ENCODE assay signal across 14 mouse cellular contexts in the genomic region with DNA sequence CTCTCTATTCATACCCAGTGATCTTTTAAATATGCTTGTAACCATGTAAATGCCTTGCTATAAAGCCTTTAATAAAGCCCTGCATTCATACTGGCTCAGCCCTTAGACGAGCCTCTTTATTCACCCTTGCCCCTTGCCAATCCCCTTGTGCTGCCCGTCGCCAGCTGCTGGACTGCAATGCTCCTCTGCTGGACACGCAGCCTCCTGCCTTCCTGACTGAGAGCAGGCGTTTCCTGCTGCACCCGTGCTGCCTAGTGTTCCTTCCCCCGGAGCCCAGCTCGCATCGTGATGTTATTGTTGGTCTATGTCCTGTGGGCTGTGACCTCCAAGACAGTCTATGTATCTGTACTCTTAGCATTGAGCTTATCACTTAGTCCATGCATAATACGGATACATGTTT. TPM values are rescaled to one million over a fixed set of nuclear protein-coding genes. Genes with fewer than 3 reads are reported as not detected.
DNase-seq lines count a peak whose midpoint lies in the region; ATAC-seq and TF ChIP-seq lines count a peak whose summit lies in the region.
"Had no signal": no experiment of that assay in that cellular context is flagged by ENCODE, and none has a peak within 500 bp of the region (broad histone marks: within the 10 kb centered on the region; RNA-seq: fewer than 3 reads in every experiment).

No protein-coding gene starts in this region.

- H3K9ac ChIP-seq in hindbrain, embryonic 11.5 days (ENCODE audit: low read depth, low read length), result no peak overlapping the region
- H3K9ac ChIP-seq in hindbrain, embryonic 12.5 days, result no peak overlapping the region; the same call in 1 of the 2 replicates
- no peak overlapping the region for H3K9ac ChIP-seq in lung, postnatal 0 days (replicated peaks; ENCODE audit: low read depth)
- no peak overlapping the region for H3K9ac ChIP-seq in midbrain, embryonic 14.5 days (replicated peaks; ENCODE audit: low read length)
- H3K9ac ChIP-seq: embryonic facial prominence, embryonic 12.5 days; neural tube, embryonic 13.5 days had no signal

- no peak overlapping the region for H3K4me3 ChIP-seq in hindbrain, embryonic 11.5 days (ENCODE audit: low read depth, low read length)
- no peak overlapping the region for H3K4me3 ChIP-seq in hindbrain, embryonic 12.5 days
- no peak overlapping the region for H3K4me3 ChIP-seq in lung, postnatal 0 days (ENCODE audit: low read depth, low read length)
- no peak overlapping the region for H3K4me3 ChIP-seq in midbrain, embryonic 14.5 days (replicated peaks; ENCODE audit: low read depth, low read length)
- H3K4me3 ChIP-seq: embryonic facial prominence, embryonic 12.5 days; layer of hippocampus, adult 2 months; neural tube, embryonic 13.5 days had no signal

- 70% methylated on average over 10 of the region's 10 CpGs for WGBS in hindbrain, embryonic 11.5 days
- 68% methylated on average over 10 of the region's 10 CpGs for WGBS in hindbrain, embryonic 12.5 days
- 51% methylated on average over 10 of the region's 10 CpGs for WGBS in lung, postnatal 0 days
- WGBS in midbrain, embryonic 14.5 days, result 33% methylated on average over 10 of the region's 10 CpGs

- H3K27ac ChIP-seq in hindbrain, embryonic 11.5 days (ENCODE audit: low read depth, low read length), result no peak overlapping the region
- no peak overlapping the region for H3K27ac ChIP-seq in hindbrain, embryonic 12.5 days
- H3K27ac ChIP-seq in lung, postnatal 0 days (ENCODE audit: low read length), result no peak overlapping the region
- no peak overlapping the region for H3K27ac ChIP-seq in midbrain, embryonic 14.5 days (replicated peaks; ENCODE audit: low read depth, low read length)
- H3K27ac ChIP-seq: embryonic facial prominence, embryonic 12.5 days; layer of hippocampus, adult 2 months; neural tube, embryonic 13.5 days had no signal

- ATAC-seq in hindbrain, embryonic 11.5 days (ENCODE audit: low FRiP score), result 0 out of 2 replicates have a peak, but pooled peaks have one; percentile 10
- no peak for ATAC-seq in hindbrain, embryonic 12.5 days (ENCODE audit: low FRiP score)
- peak; percentile 58 for ATAC-seq in lung, postnatal 0 days
- ATAC-seq in midbrain, embryonic 14.5 days (ENCODE audit: low FRiP score, low TSS enrichment), result no peak; the same call in 1 of the 2 replicates
- ATAC-seq: Patski had no signal

- H3K4me1 ChIP-seq in hindbrain, embryonic 11.5 days (replicated peaks; ENCODE audit: control insufficient read depth, insufficient read depth, low read length), result no peaks in the 10 kb centered on the region
- peaks cover 3% of the 10 kb centered on the region for H3K4me1 ChIP-seq in hindbrain, embryonic 12.5 days
- H3K4me1 ChIP-seq in lung, postnatal 0 days (ENCODE audit: insufficient read depth, low read depth, low read length), result no peaks in the 10 kb centered on the region
- 0 out of 2 replicates have a peak, but pooled peaks cover 4% of the 10 kb centered on the region for H3K4me1 ChIP-seq in midbrain, embryonic 14.5 days (ENCODE audit: control insufficient read depth, insufficient read depth, low read length)
- H3K4me1 ChIP-seq: embryonic facial prominence, embryonic 12.5 days had no signal

- H3K36me3 ChIP-seq in hindbrain, embryonic 11.5 days (ENCODE audit: control insufficient read depth, insufficient read depth, low read length), result peaks cover 4% of the 10 kb centered on the region; the same call in 1 of the 2 replicates
- H3K36me3 ChIP-seq in hindbrain, embryonic 12.5 days, result peaks cover 34% of the 10 kb centered on the region
- no peaks in the 10 kb centered on the region for H3K36me3 ChIP-seq in lung, postnatal 0 days (ENCODE audit: insufficient read depth, low read length)
- H3K36me3 ChIP-seq in midbrain, embryonic 14.5 days (ENCODE audit: control insufficient read depth, insufficient read depth, low read length), result peaks cover 23% of the 10 kb centered on the region

- no peak overlapping the region for H3K4me2 ChIP-seq in hindbrain, embryonic 11.5 days (replicated peaks; ENCODE audit: low read depth, low read length)
- H3K4me2 ChIP-seq in hindbrain, embryonic 12.5 days (replicated peaks), result no peak overlapping the region
- no peak overlapping the region for H3K4me2 ChIP-seq in lung, postnatal 0 days (replicated peaks; ENCODE audit: low read depth, low read length)
- no peak overlapping the region for H3K4me2 ChIP-seq in midbrain, embryonic 14.5 days (ENCODE audit: low read length)
- H3K4me2 ChIP-seq: embryonic facial prominence, embryonic 12.5 days; neural tube, embryonic 13.5 days had no signal

- no peak for DNase-seq in hindbrain, embryonic 11.5 days (ENCODE audit: low spot score)
- peak; percentile 25 for DNase-seq in lung, postnatal 0 days (ENCODE audit: low spot score)
- no peak for DNase-seq in lung, adult 18-20 months
- peak; percentile 17 for DNase-seq in heart, postnatal 4 days
- DNase-seq in midbrain, embryonic 14.5 days, result peak; percentile 47
- DNase-seq in Muller cell, postnatal 12 days (ENCODE audit: inconsistent ontology term), result no peak
- no peak for DNase-seq in cerebellum, adult 11-12 months
- DNase-seq: thymus, adult 2 months had no signal

- H3K27me3 ChIP-seq in hindbrain, embryonic 11.5 days (ENCODE audit: control insufficient read depth, insufficient read depth, low read length), result no peaks in the 10 kb centered on the region
- H3K27me3 ChIP-seq in hindbrain, embryonic 12.5 days, result no peaks in the 10 kb centered on the region
- H3K27me3 ChIP-seq in lung, postnatal 0 days (replicated peaks; ENCODE audit: insufficient read depth, low read length), result no peaks in the 10 kb centered on the region
- H3K27me3 ChIP-seq in midbrain, embryonic 14.5 days (ENCODE audit: control insufficient read depth, insufficient read depth, low read length), result no peaks in the 10 kb centered on the region
- H3K27me3 ChIP-seq: CH12.LX; embryonic facial prominence, embryonic 12.5 days; neural tube, embryonic 13.5 days; Patski had no signal

- TF ChIP-seq EP300 in lung, postnatal 0 days (IDR thresholded peaks at IDR 0.05), result no peak

- no peaks in the 10 kb centered on the region for H3K9me3 ChIP-seq in hindbrain, embryonic 11.5 days (ENCODE audit: control insufficient read depth, low read length)
- no peaks in the 10 kb centered on the region for H3K9me3 ChIP-seq in hindbrain, embryonic 12.5 days (replicated peaks)
- H3K9me3 ChIP-seq in lung, postnatal 0 days (ENCODE audit: low read length), result no peaks in the 10 kb centered on the region
- H3K9me3 ChIP-seq in midbrain, embryonic 14.5 days (ENCODE audit: control insufficient read depth, low read length), result no peaks in the 10 kb centered on the region
- H3K9me3 ChIP-seq: embryonic facial prominence, embryonic 12.5 days; neural tube, embryonic 13.5 days had no signal

- no peak for TF ChIP-seq CTCF in lung, postnatal 0 days (IDR thresholded peaks at IDR 0.05)

RNA-seq across cellular contexts. Expression of a gene that starts 59.5 kb away (rescaled TPM):
- polyA plus RNA-seq in hindbrain, embryonic 11.5 days (2014; fragmentation: Nextera tagmentation; extraction: Ambion mirVana), result 24.5 and 34.2 TPM in 2 replicates
- polyA plus RNA-seq in hindbrain, embryonic 12.5 days (2016; fragmentation: Nextera tagmentation; extraction: Ambion mirVana), result 50.8 and 53.8 TPM in 2 replicates
- 26.4 and 27.2 TPM in 2 replicates for polyA plus RNA-seq in lung, postnatal 0 days (2015; fragmentation: Nextera tagmentation; extraction: Ambion mirVana)
- total RNA-seq in heart, postnatal 4 days (2021), result 10 to 100 TPM; 45.0 to 45.9 TPM
- polyA plus RNA-seq in midbrain, embryonic 14.5 days (2014; fragmentation: Nextera tagmentation; extraction: Ambion mirVana), result 35.1 and 39.4 TPM in 2 replicates

Comparison
In these comparisons a context has a peak if more than half of its experiments do, and no peak if none do; other contexts are left out.
1. ATAC-seq: peak in hindbrain, embryonic 11.5 days (single experiment) and lung, postnatal 0 days (single experiment); none in hindbrain, embryonic 12.5 days (single experiment) and midbrain, embryonic 14.5 days (single experiment).
2. DNase-seq: peak in lung, postnatal 0 days (single experiment), heart, postnatal 4 days (single experiment) and midbrain, embryonic 14.5 days (single experiment); none in hindbrain, embryonic 11.5 days (single experiment), lung, adult 18-20 months (0 of 2), Muller cell, postnatal 12 days (single experiment) and cerebellum, adult 11-12 months (single experiment).